Mouse (Mus musculus) kidney, embryonic 14.5 days (tissue): ENCODE results near the gene Aplp2. TPM values are rescaled to one million over a fixed set of nuclear protein-coding genes. Genes with fewer than 3 reads are reported as not detected.
"Not testable (repeated sequence)": the region's sequence is repeated elsewhere in the genome, so short reads cannot be mapped to it uniquely, and the experiment has no call there.

Source experiments
- ATAC-seq: fragments of 200-750 bp; cut with Nextera tagmentation; 2 replicates; pipeline ENCODE4 v1.8.0; 2017; ENCODE audit warnings: moderate number of reproducible peaks, mild to moderate bottlenecking, moderate TSS enrichment, moderate library complexity; ENCODE audit not compliant: low FRiP score, low TSS enrichment
- H3K27ac ChIP-seq: fragments of 300-500 bp; sonication (generic); 2 replicates; pipeline ENCODE4 v1.5.1; 2014; ENCODE audit warnings: low read depth, mild to moderate bottlenecking, low read length, moderate library complexity, mixed read lengths
- H3K27me3 ChIP-seq: fragments of 300-500 bp; sonication (generic); 2 replicates; pipeline ENCODE4 v1.6.1; 2014; ENCODE audit warnings: mild to moderate bottlenecking, low read length; ENCODE audit not compliant: control insufficient read depth, insufficient read depth
- H3K36me3 ChIP-seq: fragments of 300-500 bp; sonication (generic); 2 replicates; pipeline ENCODE4 v1.6.1; 2014; ENCODE audit warnings: low read length, mixed read lengths; ENCODE audit not compliant: control insufficient read depth, insufficient read depth
- H3K4me1 ChIP-seq: fragments of 300-500 bp; sonication (generic); 2 replicates; pipeline ENCODE4 v1.6.1; 2014; ENCODE audit warnings: low read length, mixed read lengths; ENCODE audit not compliant: control insufficient read depth, insufficient read depth
- H3K4me2 ChIP-seq: fragments of 300-500 bp; sonication (generic); replicated peaks from 2 replicates; pipeline ENCODE4 v1.6.1; 2014; ENCODE audit warnings: low read depth, mild to moderate bottlenecking, low read length
- H3K4me3 ChIP-seq: fragments of 300-500 bp; sonication (generic); 2 replicates; pipeline ENCODE4 v1.5.1; 2014; ENCODE audit warnings: mild to moderate bottlenecking, low read length
- H3K9ac ChIP-seq: fragments of 300-500 bp; sonication (generic); 2 replicates; pipeline ENCODE4 v1.6.1; 2014; ENCODE audit warnings: low read depth, mild to moderate bottlenecking, low read length, moderate library complexity
- H3K9me3 ChIP-seq: fragments of 300-500 bp; sonication (generic); 2 replicates; pipeline ENCODE4 v1.6.1; 2016; ENCODE audit warnings: low read length; ENCODE audit not compliant: control insufficient read depth
- WGBS: fragments of 180-500 bp; shearing (Covaris S2); extraction: QIAGEN DNeasy Blood & Tissue Kit; methylation state at CpG from one replicate; pipeline ENCODE4 v1.1.7; 2014; 5-methylcytosine and 5-hydroxymethylcytosine counted together
- polyA plus RNA-seq: library from polyadenylated mRNA; unstranded; fragments of >200 nt; fragmentation: Nextera tagmentation; extraction: Ambion mirVana; gene quantifications from 2 replicates; pipeline ENCODE4 v1.2.1, GENCODE M21; 2014

Gene Aplp2
- polyA plus RNA-seq, 1 experiment from 2014 or later = 315 TPM

GRCm38 (mm10) chr9:31177692-31178091, 33.9 kb downstream of the Aplp2 start:
- H3K4me1 ChIP-seq = peaks cover 8% of the 10 kb centered on the region; the same call in 1 of the 2 replicates
- H3K4me3 ChIP-seq = no peak overlapping the region
- H3K9ac ChIP-seq = no peak overlapping the region
- no peak for ATAC-seq
- H3K4me2 ChIP-seq = no peak overlapping the region
- 91% methylated on average over 6 of the region's 6 CpGs for WGBS
- H3K36me3 ChIP-seq = peaks cover 18% of the 10 kb centered on the region
- H3K27me3 ChIP-seq = no peaks in the 10 kb centered on the region
- H3K27ac ChIP-seq = no peak overlapping the region
- H3K9me3 ChIP-seq = no peaks in the 10 kb centered on the region

- 83% methylated on average over 8 of the region's 8 CpGs for WGBS
- H3K9me3 ChIP-seq = no peaks in the 10 kb centered on the region
Observed at GRCm38 (mm10) chr9:31176379-31177130, 35.1 kb downstream of the Aplp2 start.

GRCm38 (mm10) chr9:31175978-31176377, 35.6 kb downstream of the Aplp2 start:
- no peak overlapping the region for H3K9ac ChIP-seq
- H3K36me3 ChIP-seq = peaks cover 27% of the 10 kb centered on the region
- H3K27me3 ChIP-seq = no peaks in the 10 kb centered on the region
- H3K9me3 ChIP-seq = no peaks in the 10 kb centered on the region
- ATAC-seq = no peak
- no peak overlapping the region for H3K27ac ChIP-seq
- no peaks in the 10 kb centered on the region for H3K4me1 ChIP-seq
- no peak overlapping the region for H3K4me2 ChIP-seq
- H3K4me3 ChIP-seq = no peak overlapping the region
- WGBS = 93% methylated on average over 3 of the region's 3 CpGs

More at GRCm38 (mm10) chr9:31176379-31177130, 35.1 kb downstream of the Aplp2 start:
- ATAC-seq = no peak
- Histone ChIP-seq H3K27ac (no peak overlapping the region), H3K9ac (no peak overlapping the region), H3K4me3 (no peak overlapping the region), H3K36me3 (peaks cover 24% of the 10 kb centered on the region), H3K4me2 (no peak overlapping the region), H3K27me3 (no peaks in the 10 kb centered on the region), H3K4me1 (no peaks in the 10 kb centered on the region; the same call in 1 of the 2 replicates)

- H3K27ac ChIP-seq = no peak overlapping the region
- H3K9me3 ChIP-seq = no peaks in the 10 kb centered on the region
- H3K27me3 ChIP-seq = no peaks in the 10 kb centered on the region
- no peak overlapping the region for H3K9ac ChIP-seq
- H3K4me3 ChIP-seq = no peak overlapping the region
- ATAC-seq = no peak
- 91% methylated on average over 6 of the region's 6 CpGs for WGBS
- peaks cover 27% of the 10 kb centered on the region for H3K36me3 ChIP-seq
- no peak overlapping the region for H3K4me2 ChIP-seq
- no peaks in the 10 kb centered on the region for H3K4me1 ChIP-seq
Observed at GRCm38 (mm10) chr9:31175346-31175745, 36.3 kb downstream of the Aplp2 start.

GRCm38 (mm10) chr9:31168356-31169093, 43.1 kb downstream of the Aplp2 start:
- Histone ChIP-seq H3K27ac (no peak overlapping the region), H3K9ac (no peak overlapping the region), H3K27me3 (no peaks in the 10 kb centered on the region), H3K9me3 (no peaks in the 10 kb centered on the region), H3K4me3 (no peak overlapping the region), H3K36me3 (peaks cover 57% of the 10 kb centered on the region), H3K4me2 (no peak overlapping the region), H3K4me1 (no peaks in the 10 kb centered on the region)
- 95% methylated on average over 22 of the region's 22 CpGs for WGBS
- ATAC-seq = no peak

GRCm38 (mm10) chr9:31167305-31167704, 44.3 kb downstream of the Aplp2 start:
- no peak overlapping the region for H3K9ac ChIP-seq
- 93% methylated on average over 13 of the region's 13 CpGs for WGBS
- H3K4me2 ChIP-seq = no peak overlapping the region
- H3K4me3 ChIP-seq = no peak overlapping the region
- H3K9me3 ChIP-seq = no peaks in the 10 kb centered on the region
- H3K36me3 ChIP-seq = peaks cover 64% of the 10 kb centered on the region
- ATAC-seq = no peak
- no peaks in the 10 kb centered on the region for H3K4me1 ChIP-seq
- H3K27ac ChIP-seq = no peak overlapping the region
- no peaks in the 10 kb centered on the region for H3K27me3 ChIP-seq

GRCm38 (mm10) chr9:31165505-31165904, 46.1 kb downstream of the Aplp2 start:
- not testable (repeated sequence) for H3K4me2 ChIP-seq, H3K4me1 ChIP-seq, H3K4me3 ChIP-seq, H3K27ac ChIP-seq, H3K9me3 ChIP-seq, H3K27me3 ChIP-seq, H3K9ac ChIP-seq, ATAC-seq
- H3K36me3 ChIP-seq = peaks cover 73% of the 10 kb centered on the region
- 89% methylated on average over 3 of the region's 3 CpGs for WGBS

GRCm38 (mm10) chr9:31163327-31163726, 48.3 kb downstream of the Aplp2 start:
- ATAC-seq = no peak
- H3K4me1 ChIP-seq = no peaks in the 10 kb centered on the region
- WGBS = 94% methylated on average over 1 of the region's 1 CpGs
- H3K27me3 ChIP-seq = no peaks in the 10 kb centered on the region
- H3K36me3 ChIP-seq = peaks cover 81% of the 10 kb centered on the region
- H3K4me3 ChIP-seq = no peak overlapping the region
- H3K27ac ChIP-seq = no peak overlapping the region
- no peak overlapping the region for H3K4me2 ChIP-seq
- no peak overlapping the region for H3K9ac ChIP-seq
- no peaks in the 10 kb centered on the region for H3K9me3 ChIP-seq

GRCm38 (mm10) chr9:31162911-31163310, 48.7 kb downstream of the Aplp2 start:
- no peaks in the 10 kb centered on the region for H3K27me3 ChIP-seq
- H3K4me2 ChIP-seq = no peak overlapping the region
- peaks cover 81% of the 10 kb centered on the region for H3K36me3 ChIP-seq
- no peaks in the 10 kb centered on the region for H3K9me3 ChIP-seq
- ATAC-seq = no peak
- WGBS = 55% methylated on average over 1 of the region's 1 CpGs
- H3K9ac ChIP-seq = no peak overlapping the region
- no peaks in the 10 kb centered on the region for H3K4me1 ChIP-seq
- H3K27ac ChIP-seq = no peak overlapping the region
- no peak overlapping the region for H3K4me3 ChIP-seq
